Mouse (Mus musculus) midbrain, embryonic 16.5 days (tissue): Measurements from ENCODE around the gene Tysnd1. TPM values are rescaled to one million over a fixed set of nuclear protein-coding genes. Genes with fewer than 3 reads are reported as not detected.

ENCODE experiments used
- polyA plus RNA-seq: library from polyadenylated mRNA; unstranded; fragments of >200 nt; fragmentation: Nextera tagmentation; extraction: Ambion mirVana; gene quantifications from 2 replicates; pipeline ENCODE4 v1.2.1, GENCODE M21; 2015

Gene Tysnd1
- polyA plus RNA-seq, 1 experiment from 2014 or later, result 21.4 TPM

Other genes with a start within 250 kb of the Tysnd1 start
- 36.9 and 49.2 TPM in 2 replicates for gene Eif4ebp2, start 242.9 kb upstream of the Tysnd1 start, polyA plus RNA-seq
- gene Lrrc20, start 219.7 kb upstream of the Tysnd1 start, polyA plus RNA-seq, result 14.6 and 15.7 TPM in 2 replicates
- 2.3 and 2.8 TPM in 2 replicates for gene Npffr1, start 100.0 kb upstream of the Tysnd1 start, polyA plus RNA-seq
- gene Ppa1, start 47.0 kb upstream of the Tysnd1 start, polyA plus RNA-seq, result 214 and 221 TPM in 2 replicates
- gene Sar1a, start 15.2 kb upstream of the Tysnd1 start, polyA plus RNA-seq, result 197 and 202 TPM in 2 replicates
- 13.2 and 13.9 TPM in 2 replicates for gene Aifm2, start 19.7 kb downstream of the Tysnd1 start, polyA plus RNA-seq
- 296 and 334 TPM in 2 replicates for gene H2afy2, start 88.6 kb downstream of the Tysnd1 start, polyA plus RNA-seq